Mouse (Mus musculus) mature B cell (primary cell): ENCODE measurements around the gene Cacnb1.

ENCODE experiments used
- in situ Hi-C: fragments of 300-500 bp; cut with MboI; formaldehyde crosslinking; loops from 2 replicates; pipeline ENCODE4 v1.14.3; 2019

Gene Cacnb1

DNA sequence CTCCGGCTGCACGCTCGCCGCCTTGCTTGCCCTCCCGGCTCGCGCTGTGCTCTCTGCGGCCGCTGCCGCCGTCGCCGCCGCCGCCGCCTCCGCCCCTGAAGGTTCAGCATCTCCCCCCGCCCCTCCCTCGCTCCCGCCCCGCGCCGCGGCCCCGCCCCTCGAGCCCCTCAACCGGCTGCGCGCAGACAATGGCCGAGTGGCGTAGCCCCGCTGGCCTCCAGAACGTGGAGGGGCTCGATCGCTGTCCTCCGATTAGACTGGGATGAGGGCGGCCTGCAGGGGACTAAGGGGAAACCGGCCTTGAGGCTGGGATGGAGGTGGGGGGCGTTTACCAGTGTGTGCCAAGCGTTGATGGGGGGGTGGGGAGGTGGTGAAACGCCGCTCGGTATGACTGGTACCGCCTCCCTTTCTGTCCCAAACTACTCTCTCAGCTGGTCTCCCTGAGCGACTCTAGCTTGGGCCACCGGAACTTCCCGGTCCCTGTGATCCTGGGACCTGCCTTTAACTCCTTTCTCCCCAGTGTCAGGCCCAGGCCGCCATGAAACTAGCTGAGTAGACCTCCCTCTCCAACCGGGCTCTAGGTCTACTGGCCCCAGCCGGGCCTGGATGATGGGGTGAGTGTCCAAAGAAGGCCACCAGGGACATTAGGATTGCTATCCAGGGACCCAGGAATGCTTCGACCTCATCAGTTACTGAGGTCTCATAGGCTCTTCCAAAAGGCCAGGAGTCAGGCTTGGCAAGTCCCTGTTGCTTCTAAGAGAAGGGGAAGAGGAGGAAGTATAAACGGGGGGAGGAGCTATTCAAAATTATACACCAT, at the start of gene Cacnb1:
Cacnb1 (minus strand) TSS at position 480 of the 817 bp plus-strand sequence.
- in situ Hi-C loops, result no loop called here

DNA sequence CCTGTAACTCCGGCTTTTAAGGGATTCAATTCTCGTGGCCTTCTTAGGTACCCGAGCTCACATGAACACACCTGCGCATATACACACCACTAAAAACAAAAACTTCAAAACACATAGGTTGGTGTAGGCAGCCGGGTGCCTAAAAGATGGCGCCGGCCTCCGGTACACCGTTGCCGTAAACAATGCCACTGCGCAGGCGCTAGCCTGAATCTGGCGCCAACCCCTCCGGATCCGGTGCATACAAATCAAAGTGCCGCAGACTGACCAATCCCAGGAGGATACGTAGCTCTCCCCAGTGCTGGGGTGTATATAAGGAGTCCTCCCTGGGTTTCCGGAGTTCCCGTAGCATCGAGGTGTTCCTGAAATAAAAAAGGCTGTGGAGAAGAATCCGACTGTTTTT, 44.4 kb upstream of the Cacnb1 start:
- in situ Hi-C loops, result no loop called here

DNA sequence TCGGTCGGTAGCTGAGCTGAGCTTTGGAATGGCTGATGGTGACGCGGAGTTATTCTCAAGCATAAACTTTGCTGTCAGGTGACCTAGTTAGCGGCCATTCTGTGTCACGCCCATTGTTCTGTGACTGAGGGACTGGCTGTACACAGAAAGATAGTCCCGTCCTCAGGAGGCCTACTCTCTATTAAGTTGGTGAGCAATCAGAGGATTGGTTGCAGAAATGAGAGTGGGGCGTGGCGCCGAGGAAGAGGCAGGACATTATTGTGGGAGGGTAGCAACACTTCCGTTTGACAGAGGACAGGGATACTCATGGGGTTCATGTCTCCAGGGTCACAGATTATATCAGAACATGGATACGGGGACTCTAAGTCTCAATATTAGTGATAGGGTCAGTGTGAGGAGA, 43.4 kb upstream of the Cacnb1 start:
- in situ Hi-C loops, result no loop called here

DNA sequence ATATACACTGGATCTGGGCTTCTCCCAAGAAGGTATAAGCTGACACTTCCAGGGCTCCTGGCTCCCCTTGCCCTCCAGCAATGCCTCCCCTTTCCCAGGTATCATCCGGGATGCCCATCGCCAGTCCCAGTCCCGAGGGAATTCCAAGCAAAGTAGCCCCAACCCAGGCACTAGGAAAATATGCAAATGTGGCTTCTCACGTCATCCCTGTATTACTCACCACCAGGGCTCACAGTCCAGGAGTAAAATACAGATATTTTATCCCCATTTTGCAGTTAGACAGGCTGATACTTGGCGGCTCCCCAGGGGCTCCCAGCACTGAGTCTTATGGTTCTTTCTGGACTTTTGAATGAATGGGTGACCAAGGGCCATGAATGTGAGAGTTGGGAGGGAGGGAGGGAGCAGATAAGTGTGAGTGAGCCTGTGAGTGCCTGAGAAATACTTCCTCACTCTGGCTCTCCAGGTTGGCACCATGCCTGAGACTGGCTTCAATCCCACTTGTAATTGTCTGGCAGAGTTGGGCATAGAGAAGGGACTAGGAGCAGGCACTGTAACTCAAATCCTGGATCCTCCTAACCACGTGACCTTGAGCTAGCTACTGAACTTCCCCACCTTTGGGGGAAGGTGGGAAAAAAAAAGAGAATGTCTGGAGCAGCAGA, 39.2 kb upstream of the Cacnb1 start:
- in situ Hi-C loops, result no loop called here

GRCm38 (mm10) chr11:98061441-98061840, 38.6 kb upstream of the Cacnb1 start:
- in situ Hi-C loops, result no loop called here

DNA sequence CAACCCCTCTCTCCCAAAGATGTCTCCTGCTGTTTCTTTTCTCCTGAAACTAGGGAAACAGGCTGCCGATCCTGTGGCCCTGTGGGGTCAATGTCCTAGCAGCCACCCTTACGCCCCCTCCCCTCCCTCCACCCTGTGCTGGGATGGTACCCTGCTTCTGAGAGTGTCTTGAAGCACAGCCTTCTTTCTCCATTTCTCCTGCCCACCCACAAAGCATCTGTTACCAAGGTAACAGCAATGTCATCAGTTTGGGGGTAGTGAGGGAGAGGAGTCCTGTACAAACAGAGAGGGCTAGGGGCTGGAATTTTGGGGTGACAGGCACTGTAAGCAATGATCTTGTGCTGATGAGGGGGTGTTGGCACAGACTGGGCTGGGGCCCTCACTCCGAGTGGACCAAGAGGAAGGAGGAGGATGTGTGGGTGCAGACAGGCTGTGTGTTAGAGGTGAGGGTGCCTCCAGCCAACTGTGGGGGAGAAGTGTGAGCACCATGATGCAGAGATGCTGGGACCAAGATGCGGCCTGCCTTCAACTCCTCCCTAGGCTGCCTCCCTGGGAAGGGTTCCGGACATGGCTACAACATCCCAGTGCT, 37.4 kb upstream of the Cacnb1 start:
- in situ Hi-C loops, result no loop called here

GRCm38 (mm10) chr11:98059662-98060061, 36.8 kb upstream of the Cacnb1 start:
- in situ Hi-C loops, result no loop called here

- in situ Hi-C loops, result no loop called here
Measured at GRCm38 (mm10) chr11:98057998-98058397, 35.2 kb upstream of the Cacnb1 start.

DNA sequence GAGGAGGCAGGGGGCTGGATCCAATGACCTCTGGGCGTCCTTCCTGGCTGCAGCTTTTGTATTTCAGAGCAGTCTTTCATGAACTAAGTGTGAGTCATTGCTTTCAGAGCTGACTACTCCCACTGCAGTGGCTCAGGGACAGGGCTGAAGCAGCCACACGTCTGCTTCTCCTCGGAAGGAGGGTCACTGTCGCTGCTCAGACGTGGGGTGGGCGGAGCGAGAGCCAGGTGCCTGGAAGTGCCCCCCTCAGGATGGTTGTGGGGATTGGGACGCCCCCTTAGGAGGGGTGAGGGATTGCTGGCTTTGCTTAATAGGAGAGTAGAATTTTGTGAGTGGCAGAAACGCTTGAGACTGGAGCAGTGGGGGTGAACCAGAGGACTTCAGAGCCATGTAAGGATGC, 34.6 kb upstream of the Cacnb1 start:
- in situ Hi-C loops, result no loop called here

GRCm38 (mm10) chr11:98052989-98053834, 30.4 kb upstream of the Cacnb1 start, which contains the start of gene Stac2:
Stac2 (minus strand) TSS chr11:98053462.
- in situ Hi-C loops, result no loop called here

DNA sequence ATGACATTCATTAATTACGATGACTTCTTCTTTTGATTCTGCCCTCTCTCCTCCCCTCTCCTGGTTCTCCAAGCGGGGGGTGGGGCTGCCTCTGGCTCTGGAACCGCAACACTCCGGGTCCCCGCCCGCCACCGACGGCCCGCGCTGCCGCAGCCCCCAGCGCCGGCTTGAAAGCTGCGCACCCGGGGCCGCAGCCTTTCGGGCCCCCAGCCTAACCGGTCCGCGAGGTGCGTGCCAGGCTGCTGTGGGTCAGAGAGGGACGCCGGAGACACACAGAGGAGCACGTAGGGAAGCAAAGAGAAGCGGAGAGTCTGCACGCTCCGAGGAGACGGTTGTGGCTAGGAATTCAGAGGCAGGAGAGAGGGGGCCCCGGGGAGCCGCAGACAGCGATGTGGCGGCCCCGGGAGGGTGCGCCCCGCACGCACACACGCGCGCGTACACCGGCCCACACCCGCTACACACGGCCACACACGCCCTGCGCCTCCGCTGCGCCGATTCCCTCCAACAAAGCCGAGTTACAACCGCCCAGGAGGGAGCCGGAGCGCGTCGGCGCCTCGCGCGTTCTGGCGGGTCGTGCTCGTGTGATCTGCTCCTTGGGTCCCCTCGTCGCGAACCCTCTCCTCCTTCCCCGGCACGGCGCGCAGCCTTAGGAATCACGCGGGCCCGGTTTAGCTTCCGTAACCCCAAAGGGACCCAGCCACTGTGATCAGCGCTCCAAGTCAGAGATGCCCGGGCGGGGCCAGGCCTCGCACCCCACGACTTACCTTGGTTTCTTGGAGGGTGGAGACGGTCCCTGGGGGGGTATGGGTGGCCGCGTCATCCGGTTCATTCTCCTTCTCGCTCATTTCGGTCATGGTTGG, 29.5 kb upstream of the Cacnb1 start:
- in situ Hi-C loops, result no loop called here

- in situ Hi-C loops, result no loop called here
Measured at GRCm38 (mm10) chr11:98051611-98052128, 28.8 kb upstream of the Cacnb1 start.

- in situ Hi-C loops, result no loop called here
Measured at GRCm38 (mm10) chr11:98050940-98051339, 28.1 kb upstream of the Cacnb1 start.

DNA sequence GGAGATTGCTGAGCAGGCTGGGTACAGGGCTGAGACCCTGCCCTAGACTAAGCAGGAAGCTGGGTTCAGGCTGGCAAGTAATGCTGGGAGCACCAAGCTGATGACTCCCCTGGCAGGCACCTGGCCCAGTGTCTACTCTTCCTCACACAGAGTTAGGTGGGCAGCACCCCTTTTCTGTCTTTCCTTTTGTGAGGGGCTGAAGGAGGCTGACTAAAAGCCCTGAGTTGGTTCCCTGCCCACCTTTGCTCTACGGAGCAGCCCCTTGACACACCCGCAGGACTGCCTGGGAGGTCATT, 27.6 kb upstream of the Cacnb1 start:
- in situ Hi-C loops, result no loop called here

DNA sequence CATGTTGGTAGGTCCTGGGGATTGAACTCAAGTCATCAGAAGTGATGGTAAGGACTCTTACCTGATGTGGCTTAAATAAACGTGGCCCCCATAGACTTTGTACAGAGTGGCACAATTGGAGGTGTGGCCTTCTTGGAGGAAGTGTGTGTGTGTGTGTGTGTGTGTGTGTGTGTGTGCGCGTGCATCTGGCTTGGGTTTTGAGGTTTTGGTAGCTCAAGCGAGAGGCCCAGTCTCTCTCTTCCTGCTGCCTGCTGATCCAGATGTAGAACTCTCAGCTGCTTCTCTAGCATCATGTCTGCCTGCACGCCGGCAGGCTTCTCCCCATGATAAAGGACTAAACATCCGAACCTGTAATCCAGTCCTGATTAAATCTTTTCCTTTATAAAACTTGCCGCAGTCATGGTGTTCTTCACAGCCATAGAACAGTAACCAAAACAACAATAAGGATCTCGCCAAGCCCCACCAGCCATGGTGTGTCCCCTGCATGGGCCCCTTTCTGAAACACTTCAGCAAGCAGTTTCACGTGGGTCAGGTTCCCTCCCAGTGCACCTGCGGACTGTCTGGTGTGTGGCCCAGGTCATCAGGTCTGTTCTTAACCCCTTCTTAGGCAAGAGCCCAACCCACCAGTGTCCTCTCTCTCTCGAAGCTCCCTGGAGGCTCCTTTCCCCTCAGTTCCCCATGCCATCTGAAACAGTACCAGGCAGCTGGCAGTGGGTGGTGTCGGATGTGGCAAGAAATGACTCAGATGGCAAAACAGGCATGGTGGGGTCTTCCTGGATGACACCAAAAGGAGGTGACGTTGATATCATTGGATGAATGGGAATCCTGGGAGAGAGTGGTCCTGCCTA, 27.1 kb upstream of the Cacnb1 start:
- in situ Hi-C loops, result no loop called here

DNA sequence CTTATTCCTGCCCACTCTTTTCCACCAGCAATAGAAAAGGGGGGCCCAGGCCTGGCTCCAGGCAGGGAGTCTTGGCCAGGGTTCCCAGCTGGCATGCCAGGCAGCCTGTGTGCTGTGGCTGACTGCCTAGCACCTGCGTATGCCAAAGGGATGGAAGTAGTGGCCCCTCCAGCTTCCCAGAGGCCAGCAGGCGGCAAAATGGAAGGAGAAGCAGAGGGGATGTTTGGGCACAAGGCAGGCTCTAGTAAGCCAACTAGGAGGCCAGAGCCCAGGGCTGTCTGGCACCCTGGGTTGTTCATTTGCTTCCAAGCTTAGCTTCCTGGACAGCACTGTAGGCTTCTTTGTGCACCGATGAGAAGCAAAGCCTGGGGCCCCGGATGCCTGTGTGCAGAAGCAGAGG, 24.9 kb upstream of the Cacnb1 start:
- in situ Hi-C loops, result no loop called here

DNA sequence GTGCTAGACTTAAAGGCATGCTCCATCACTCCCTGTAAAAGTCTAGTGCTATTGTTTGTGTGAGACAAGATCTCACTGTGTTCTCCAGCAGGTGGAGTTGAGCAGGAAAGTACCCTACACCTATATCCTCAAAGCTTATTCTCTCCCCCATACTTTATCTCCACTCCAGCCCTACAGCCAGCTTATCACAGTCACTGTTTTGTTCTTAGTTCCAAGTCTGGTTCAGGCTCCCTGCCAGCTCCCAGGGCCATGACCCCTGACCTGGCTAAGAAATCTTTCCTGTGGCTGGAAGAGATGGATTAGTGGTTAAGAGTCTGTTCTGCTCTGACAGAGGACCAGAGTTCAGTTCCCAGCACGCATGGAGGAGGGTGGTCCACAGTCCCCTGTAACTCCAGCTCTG, 23.6 kb upstream of the Cacnb1 start:
- in situ Hi-C loops, result no loop called here

DNA sequence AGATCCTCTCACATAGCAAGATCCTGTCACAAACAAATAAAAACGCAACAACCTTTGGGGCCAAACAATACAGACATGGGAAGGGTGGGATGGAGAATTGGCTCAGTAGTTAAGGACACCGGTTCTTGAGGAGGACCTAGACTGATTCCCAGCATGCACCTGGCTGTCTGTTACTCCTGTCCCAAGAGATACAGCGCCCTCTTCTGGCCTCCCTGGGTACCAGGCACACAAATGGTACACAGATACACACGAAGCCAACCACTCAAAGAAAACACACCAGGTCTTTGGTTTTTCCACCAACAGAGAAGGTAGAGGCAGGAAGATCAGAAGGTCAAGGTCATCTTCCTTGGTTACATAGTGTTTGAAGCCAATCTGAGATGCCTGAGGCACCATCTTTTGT, 22.8 kb upstream of the Cacnb1 start:
- in situ Hi-C loops, result no loop called here

- in situ Hi-C loops, result no loop called here
Measured at GRCm38 (mm10) chr11:98044074-98044473, 21.2 kb upstream of the Cacnb1 start.

DNA sequence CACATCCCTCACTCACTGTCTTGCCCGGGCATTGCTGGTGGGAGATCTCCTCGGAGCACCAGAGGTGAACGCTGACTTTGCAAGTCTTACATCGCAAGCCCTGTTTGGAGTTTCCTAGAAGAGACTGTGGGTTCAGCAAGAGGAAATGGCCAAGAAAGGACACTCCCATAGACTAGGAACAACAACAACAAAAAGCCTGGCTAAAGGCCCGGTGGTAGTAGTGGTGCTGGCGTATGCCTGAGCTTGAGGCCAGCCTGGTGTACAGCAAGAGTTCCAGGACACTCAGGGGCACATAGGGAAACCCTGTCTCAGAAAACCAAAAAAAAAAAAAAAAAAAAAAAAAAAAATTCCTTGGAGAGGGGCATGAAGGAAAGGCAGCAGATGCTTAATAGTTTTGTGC, 19.9 kb upstream of the Cacnb1 start:
- in situ Hi-C loops, result no loop called here
